Mouse (Mus musculus) forebrain, postnatal 0 days (tissue): ENCODE data around the gene Elk4. TPM values are rescaled to one million over a fixed set of nuclear protein-coding genes. Genes with fewer than 3 reads are reported as not detected.

Source experiments
- ATAC-seq: fragments of 200-750 bp; cut with Nextera tagmentation; 2 replicates; pipeline ENCODE4 v1.8.0; 2017; ENCODE audit warnings: mild to moderate bottlenecking, moderate library complexity
- DNase-seq: peaks from one replicate; pipeline ENCODE4 v3.0.0-alpha.2; 2015
- H3K27ac ChIP-seq: fragments of 300-500 bp; sonication (generic); 2 replicates; pipeline ENCODE4 v1.5.1; 2014; ENCODE audit warnings: low read depth, mild to moderate bottlenecking, antibody characterized with exemption, low read length, moderate library complexity, mixed read lengths
- H3K27me3 ChIP-seq: fragments of 300-500 bp; sonication (generic); 2 replicates; pipeline ENCODE4 v1.6.1; 2014; ENCODE audit warnings: mild to moderate bottlenecking, low read length, mixed read lengths; ENCODE audit not compliant: insufficient read depth
- H3K36me3 ChIP-seq: fragments of 300-500 bp; sonication (generic); 2 replicates; pipeline ENCODE4 v1.6.1; 2014; ENCODE audit warnings: mild to moderate bottlenecking, moderate library complexity; ENCODE audit not compliant: insufficient read depth
- H3K4me1 ChIP-seq: fragments of 300-500 bp; sonication (generic); 2 replicates; pipeline ENCODE4 v1.6.1; 2014; ENCODE audit warnings: antibody characterized with exemption; ENCODE audit not compliant: insufficient read depth
- H3K4me2 ChIP-seq: fragments of 300-500 bp; sonication (generic); 2 replicates; pipeline ENCODE4 v1.6.1; 2014; ENCODE audit warnings: low read depth, mild to moderate bottlenecking, moderate library complexity
- H3K4me3 ChIP-seq: fragments of 300-500 bp; sonication (generic); 2 replicates; pipeline ENCODE4 v1.5.1; 2014; ENCODE audit warnings: low read depth, low read length, mixed read lengths
- H3K9ac ChIP-seq: fragments of 300-500 bp; sonication (generic); 2 replicates; pipeline ENCODE4 v1.6.1; 2014; ENCODE audit warnings: mild to moderate bottlenecking
- H3K9me3 ChIP-seq: fragments of 300-500 bp; sonication (generic); 2 replicates; pipeline ENCODE4 v1.6.1; 2016; ENCODE audit warnings: low read length
- CTCF ChIP-seq: sonication (generic); IDR thresholded peaks from 2 replicates; pipeline ENCODE4 v1.5.1; 2016; ENCODE audit warnings: antibody characterized with exemption, control low read depth, low read depth
- WGBS: fragments of 180-500 bp; shearing (Covaris S2); extraction: QIAGEN DNeasy Blood & Tissue Kit; methylation state at CpG from one replicate; pipeline ENCODE4 v1.1.7; 2014; 5-methylcytosine and 5-hydroxymethylcytosine counted together
- polyA plus RNA-seq: library from polyadenylated mRNA; unstranded; fragments of >200 nt; fragmentation: Nextera tagmentation; extraction: Ambion mirVana; gene quantifications from 2 replicates; pipeline ENCODE4 v1.2.1, GENCODE M21; 2015
- total RNA-seq: library from RNA; depleted of rRNA; stranded (reverse); fragments of >200 nt; gene quantifications from 2 replicates; pipeline ENCODE4 v1.2.3, GENCODE M21; 2014

Elk4 gene
- total and polyA plus RNA-seq, 2 experiments from 2014 or later = 8.2 to 25.5 TPM

- Histone ChIP-seq H3K4me2 (no peak overlapping the region), H3K9ac (no peak overlapping the region), H3K27me3 (peaks cover 8% of the 10 kb centered on the region; the same call in 1 of the 2 replicates), H3K4me1 (peaks cover 6% of the 10 kb centered on the region; the same call in 1 of the 2 replicates), H3K27ac (no peak overlapping the region), H3K4me3 (no peak overlapping the region), H3K36me3 (no peaks in the 10 kb centered on the region), H3K9me3 (no peaks in the 10 kb centered on the region)
- ATAC-seq (no peak), DNase-seq (no peak)
- no peak for TF ChIP-seq CTCF
- WGBS = 71% methylated on average over 7 of the region's 7 CpGs
Observed at GRCm38 (mm10) chr1:131967336-131967735, 40.1 kb upstream of the Elk4 start.

DNA sequence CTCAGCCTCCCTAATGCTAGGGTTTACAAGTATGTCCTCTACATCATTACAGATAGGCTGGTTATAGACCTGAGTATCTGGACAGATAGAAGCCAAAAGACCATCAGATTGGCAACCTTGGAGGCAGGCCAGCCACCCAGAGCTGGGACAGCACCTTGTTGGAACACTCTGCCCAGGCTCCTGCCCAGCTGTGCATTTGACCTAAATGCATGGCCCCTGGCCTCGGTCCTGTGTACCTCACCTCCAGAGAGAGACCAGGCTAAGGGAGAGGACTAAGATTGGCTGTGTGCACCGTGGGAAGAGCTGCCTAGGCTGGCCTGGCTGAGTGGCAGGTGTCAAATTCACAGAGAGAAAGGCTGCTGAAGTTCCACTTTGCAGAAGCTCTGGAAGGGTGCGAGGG, 38.9 kb upstream of the Elk4 start:
- 35% methylated on average over 3 of the region's 3 CpGs for WGBS
- ATAC-seq (no peak), DNase-seq (no peak)
- H3K4me2 ChIP-seq = no peak overlapping the region
- no peak overlapping the region for H3K9ac ChIP-seq
- H3K27me3 ChIP-seq = peaks cover 8% of the 10 kb centered on the region; the same call in 1 of the 2 replicates
- peaks cover 4% of the 10 kb centered on the region; the same call in 1 of the 2 replicates for H3K4me1 ChIP-seq
- H3K4me3 ChIP-seq = no peak overlapping the region
- no peak for TF ChIP-seq CTCF
- no peaks in the 10 kb centered on the region for H3K36me3 ChIP-seq
- H3K27ac ChIP-seq = no peak overlapping the region
- no peaks in the 10 kb centered on the region for H3K9me3 ChIP-seq

DNA sequence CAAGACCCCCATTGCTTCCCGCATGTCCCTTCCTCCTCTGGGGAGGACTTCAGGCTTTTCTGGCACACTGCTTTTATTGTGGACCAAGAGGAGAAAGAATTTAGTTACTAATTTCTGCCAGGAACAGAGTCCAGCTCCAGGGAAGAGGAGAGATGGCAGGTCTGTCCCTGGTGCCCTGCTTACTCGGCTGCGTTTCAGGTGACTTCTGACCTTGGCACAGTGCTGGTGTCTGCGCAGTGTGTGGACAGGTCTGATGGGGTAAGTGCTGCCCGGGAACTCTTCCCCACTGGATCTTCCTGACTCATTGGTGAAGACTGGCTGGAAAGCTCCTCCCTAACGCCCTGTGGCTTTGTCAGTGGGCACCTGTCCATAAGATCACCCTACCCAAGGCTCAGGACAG, 38.4 kb upstream of the Elk4 start:
- DNase-seq = no peak
- WGBS = 60% methylated on average over 6 of the region's 6 CpGs
- ATAC-seq = no peak
- H3K9ac ChIP-seq = no peak overlapping the region
- no peak for TF ChIP-seq CTCF
- H3K4me3 ChIP-seq = no peak overlapping the region
- H3K27me3 ChIP-seq = peaks cover 6% of the 10 kb centered on the region; the same call in 1 of the 2 replicates
- H3K4me2 ChIP-seq = no peak overlapping the region
- H3K27ac ChIP-seq = no peak overlapping the region
- H3K36me3 ChIP-seq = no peaks in the 10 kb centered on the region
- no peaks in the 10 kb centered on the region for H3K9me3 ChIP-seq
- 0 out of 2 replicates have a peak, but pooled peaks cover under 1% of the 10 kb centered on the region for H3K4me1 ChIP-seq

DNA sequence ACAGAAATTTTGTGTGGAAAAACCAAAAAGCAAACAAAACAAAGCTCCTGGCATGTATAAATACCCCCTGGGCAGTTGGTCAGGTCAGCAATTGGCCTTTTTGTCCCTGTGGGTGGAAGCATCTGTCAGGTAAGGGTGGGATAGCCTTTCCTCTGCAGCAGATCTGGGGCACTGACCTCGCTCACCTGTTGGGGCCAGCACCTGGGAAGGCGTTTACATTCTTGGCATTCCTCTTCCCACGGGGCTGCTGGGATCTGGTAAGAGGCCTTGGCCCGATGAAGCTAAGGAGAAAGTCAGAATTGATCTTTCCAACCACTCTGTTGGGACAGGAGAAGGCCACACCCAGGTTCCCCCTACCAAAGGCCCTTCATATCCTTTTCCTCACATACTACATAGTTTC, 37.6 kb upstream of the Elk4 start:
- Histone ChIP-seq H3K27me3 (no peaks in the 10 kb centered on the region), H3K9me3 (no peaks in the 10 kb centered on the region), H3K9ac (no peak overlapping the region), H3K4me2 (no peak overlapping the region), H3K27ac (no peak overlapping the region), H3K4me1 (no peaks in the 10 kb centered on the region), H3K4me3 (no peak overlapping the region), H3K36me3 (no peaks in the 10 kb centered on the region)
- no peak for TF ChIP-seq CTCF
- WGBS = 60% methylated on average over 4 of the region's 4 CpGs
- no peak for ATAC-seq
- no peak for DNase-seq

DNA sequence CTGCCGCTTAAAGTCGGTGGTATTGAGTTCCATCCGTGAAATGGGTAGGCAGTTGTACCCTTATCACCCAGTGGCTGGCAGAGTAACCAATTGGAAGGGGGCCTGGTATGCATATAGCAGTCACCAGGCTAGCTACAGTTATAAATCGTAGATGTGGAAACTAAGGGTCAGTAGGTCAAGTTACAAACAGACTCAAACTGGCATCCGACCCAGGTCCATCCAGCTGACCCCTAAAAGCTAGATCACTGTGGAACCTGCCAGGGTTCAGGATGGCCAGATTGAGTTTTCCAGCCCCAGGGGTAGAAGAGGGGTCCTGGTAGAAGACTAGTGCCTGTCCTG, 37.1 kb upstream of the Elk4 start:
- Histone ChIP-seq H3K9me3 (no peaks in the 10 kb centered on the region), H3K4me2 (no peak overlapping the region), H3K9ac (no peak overlapping the region), H3K36me3 (no peaks in the 10 kb centered on the region), H3K4me3 (no peak overlapping the region), H3K27ac (no peak overlapping the region), H3K4me1 (no peaks in the 10 kb centered on the region), H3K27me3 (no peaks in the 10 kb centered on the region)
- no peak for TF ChIP-seq CTCF
- no peak for ATAC-seq
- no peak for DNase-seq
- WGBS = 51% methylated on average over 5 of the region's 5 CpGs

DNA sequence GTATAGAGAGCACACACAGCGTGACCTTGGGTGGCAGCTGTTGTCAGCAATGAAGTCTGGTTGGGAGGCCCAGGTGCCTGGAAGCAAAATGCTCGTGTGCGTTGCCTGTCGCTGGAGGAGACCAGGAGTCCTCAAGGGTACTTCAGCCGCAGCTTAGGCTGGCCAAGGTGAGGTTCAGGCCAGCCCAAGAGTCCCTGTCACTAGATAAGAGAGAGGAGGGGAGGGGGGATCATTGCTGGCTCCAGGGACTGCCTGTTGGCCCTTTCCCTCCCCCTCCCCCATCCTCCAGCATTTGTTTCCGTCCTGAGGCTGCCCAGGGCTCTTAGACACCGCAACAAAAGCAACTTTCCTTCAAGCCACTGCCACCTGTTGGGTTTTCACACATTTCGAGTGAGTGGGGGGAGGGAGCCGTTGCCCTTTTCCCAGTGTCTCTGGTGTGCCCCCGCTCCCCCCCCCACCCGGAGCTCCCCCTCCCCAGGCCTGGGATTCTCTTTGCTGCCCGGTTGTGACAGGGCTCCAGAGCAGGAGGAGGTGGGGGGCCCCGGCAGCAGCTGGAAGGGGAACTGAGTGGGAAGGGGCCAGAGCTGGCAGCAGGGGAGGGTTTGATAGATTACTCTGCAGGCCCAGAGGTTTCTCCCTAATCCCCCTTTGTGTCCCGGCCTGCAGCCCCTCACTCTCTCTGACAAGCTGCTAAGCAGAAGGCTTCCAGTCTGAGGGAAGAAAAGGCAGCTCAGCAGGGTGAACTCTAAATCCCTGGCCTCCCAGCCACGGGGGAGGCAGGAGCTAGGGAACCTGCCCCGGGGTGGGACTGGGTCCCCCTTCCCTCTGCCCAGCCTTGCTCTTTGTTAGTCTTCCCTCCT, 36.5 kb upstream of the Elk4 start:
- H3K9me3 ChIP-seq = no peaks in the 10 kb centered on the region
- ATAC-seq (peak; percentile 27; the same call in 1 of the 2 replicates), DNase-seq (no peak)
- H3K27ac ChIP-seq = no peak overlapping the region
- H3K4me3 ChIP-seq = no peak overlapping the region
- no peaks in the 10 kb centered on the region for H3K4me1 ChIP-seq
- no peak for TF ChIP-seq CTCF
- H3K36me3 ChIP-seq = no peaks in the 10 kb centered on the region
- no peaks in the 10 kb centered on the region for H3K27me3 ChIP-seq
- H3K4me2 ChIP-seq = no peak overlapping the region
- WGBS = 9% methylated on average over 15 of the region's 16 CpGs
- H3K9ac ChIP-seq = no peak overlapping the region

DNA sequence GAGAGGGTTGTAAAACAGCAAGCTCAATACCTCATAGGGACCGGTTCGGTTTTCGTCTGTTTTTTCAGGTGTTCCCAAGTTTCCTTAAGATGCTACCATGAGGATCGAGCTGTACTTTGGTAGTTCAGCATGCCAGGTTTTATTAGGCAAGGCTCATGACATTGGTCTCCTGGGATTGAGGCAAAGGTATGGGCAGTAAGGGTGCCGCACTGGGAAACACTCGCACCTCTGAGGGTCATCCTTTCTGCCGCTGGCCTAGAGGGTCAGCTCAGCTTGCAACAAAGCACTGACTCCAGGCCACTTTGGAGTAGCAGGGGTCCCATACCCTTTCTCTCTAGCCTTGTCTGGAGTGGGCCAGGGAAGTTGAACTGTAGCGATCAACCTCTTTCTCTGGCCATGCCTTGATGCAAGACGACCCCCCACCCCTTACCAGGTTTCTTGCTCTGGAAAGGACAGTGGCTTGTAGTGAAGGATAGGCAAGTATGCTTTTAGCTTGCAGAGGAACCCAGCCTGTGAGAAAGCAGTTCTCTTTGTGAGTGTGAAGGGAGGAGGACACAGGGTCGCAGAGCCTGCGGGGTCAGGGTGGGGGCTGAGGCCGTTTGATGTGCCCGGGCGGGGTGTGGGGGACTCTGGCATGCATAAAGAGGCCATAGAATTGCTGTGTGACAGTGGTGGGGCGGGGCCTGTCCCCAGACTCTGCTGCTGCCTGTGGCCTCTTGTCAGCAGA, 35.5 kb upstream of the Elk4 start:
- Histone ChIP-seq H3K4me1 (no peaks in the 10 kb centered on the region), H3K36me3 (no peaks in the 10 kb centered on the region), H3K4me2 (no peak overlapping the region), H3K9ac (no peak overlapping the region), H3K27ac (no peak overlapping the region), H3K9me3 (no peaks in the 10 kb centered on the region), H3K4me3 (no peak overlapping the region), H3K27me3 (no peaks in the 10 kb centered on the region)
- ATAC-seq (no peak), DNase-seq (no peak)
- TF ChIP-seq CTCF = no peak
- 19% methylated on average over 15 of the region's 15 CpGs for WGBS
